Mouse (Mus musculus) lung, embryonic 14.5 days (tissue): Measurements from ENCODE around the gene Nedd9. TPM values are rescaled to one million over a fixed set of nuclear protein-coding genes. Genes with fewer than 3 reads are reported as not detected.

Experiments
- ATAC-seq: fragments of 200-750 bp; cut with Nextera tagmentation; 2 replicates; pipeline ENCODE4 v1.8.0; 2017; ENCODE audit warnings: mild to moderate bottlenecking, moderate TSS enrichment, moderate library complexity; ENCODE audit not compliant: insufficient read depth
- DNase-seq: peaks from one replicate; pipeline ENCODE4 v3.0.0-alpha.2; 2015
- H3K27ac ChIP-seq: fragments of 300-500 bp; sonication (generic); 2 replicates; pipeline ENCODE4 v1.5.1; 2014; ENCODE audit warnings: low read depth, mild to moderate bottlenecking, moderate library complexity
- H3K27me3 ChIP-seq: fragments of 300-500 bp; sonication (generic); 2 replicates; pipeline ENCODE4 v1.6.1; 2014; ENCODE audit warnings: low read length, control low read depth; ENCODE audit not compliant: insufficient read depth
- H3K36me3 ChIP-seq: fragments of 300-500 bp; sonication (generic); 2 replicates; pipeline ENCODE4 v1.6.1; 2014; ENCODE audit warnings: control low read depth; ENCODE audit not compliant: insufficient read depth
- H3K4me1 ChIP-seq: fragments of 300-500 bp; sonication (generic); 2 replicates; pipeline ENCODE4 v1.6.1; 2014; ENCODE audit warnings: antibody characterized with exemption, control low read depth; ENCODE audit not compliant: insufficient read depth
- H3K4me2 ChIP-seq: fragments of 300-500 bp; sonication (generic); 2 replicates; pipeline ENCODE4 v1.6.1; 2014; ENCODE audit warnings: mild to moderate bottlenecking
- H3K4me3 ChIP-seq: fragments of 300-500 bp; sonication (generic); 2 replicates; pipeline ENCODE4 v1.5.1; 2014; ENCODE audit warnings: low read depth, low read length
- H3K9ac ChIP-seq: fragments of 300-500 bp; sonication (generic); 2 replicates; pipeline ENCODE4 v1.6.1; 2014
- H3K9me3 ChIP-seq: fragments of 300-500 bp; sonication (generic); 2 replicates; pipeline ENCODE4 v1.6.1; 2016; ENCODE audit warnings: low read depth, low read length, control low read depth
- CTCF ChIP-seq: IDR thresholded peaks from 2 replicates; pipeline ENCODE4 v1.5.1; 2016; ENCODE audit warnings: antibody characterized with exemption, low read depth
- WGBS: fragments of 180-500 bp; shearing (Covaris S2); extraction: QIAGEN DNeasy Blood & Tissue Kit; methylation state at CpG from one replicate; pipeline ENCODE4 v1.1.7; 2014; 5-methylcytosine and 5-hydroxymethylcytosine counted together
- polyA plus RNA-seq: library from polyadenylated mRNA; unstranded; fragments of >200 nt; fragmentation: Nextera tagmentation; extraction: Ambion mirVana; gene quantifications from 2 replicates; pipeline ENCODE4 v1.2.1, GENCODE M21; 2014

Nedd9 gene
- polyA plus RNA-seq, 1 experiment from 2014 or later, result 89.4 TPM

GRCm38 (mm10) chr13:41302716-41303115 is 184.4 kb downstream of the Nedd9 start:
- Histone ChIP-seq H3K4me3 (no peak overlapping the region), H3K36me3 (no peaks in the 10 kb centered on the region), H3K9ac (no peak overlapping the region), H3K4me1 (peaks cover 9% of the 10 kb centered on the region), H3K4me2 (no peak overlapping the region), H3K27ac (no peak overlapping the region), H3K9me3 (no peaks in the 10 kb centered on the region), H3K27me3 (no peaks in the 10 kb centered on the region)
- DNase-seq, result peak; percentile 91
- 67% methylated on average over 10 of the region's 10 CpGs for WGBS
- peak; percentile 84 for TF ChIP-seq CTCF
- no peak for ATAC-seq

- TF ChIP-seq CTCF, result no peak
- DNase-seq (no peak), ATAC-seq (no peak)
- Histone ChIP-seq H3K4me3 (no peak overlapping the region), H3K4me1 (peaks cover 9% of the 10 kb centered on the region), H3K4me2 (no peak overlapping the region), H3K36me3 (no peaks in the 10 kb centered on the region), H3K27me3 (no peaks in the 10 kb centered on the region), H3K9ac (no peak overlapping the region), H3K9me3 (no peaks in the 10 kb centered on the region), H3K27ac (no peak overlapping the region)
- 33% methylated on average over 4 of the region's 4 CpGs for WGBS
Measured at GRCm38 (mm10) chr13:41300037-41300436, 187.1 kb downstream of the Nedd9 start.

- 28% methylated on average over 5 of the region's 5 CpGs for WGBS
- Histone ChIP-seq H3K4me2 (no peak overlapping the region), H3K27me3 (no peaks in the 10 kb centered on the region), H3K4me3 (no peak overlapping the region), H3K27ac (no peak overlapping the region), H3K9me3 (no peaks in the 10 kb centered on the region), H3K36me3 (no peaks in the 10 kb centered on the region), H3K4me1 (peaks cover 9% of the 10 kb centered on the region), H3K9ac (no peak overlapping the region)
- TF ChIP-seq CTCF, result no peak
- ATAC-seq (no peak), DNase-seq (peak; percentile 32)
Measured at GRCm38 (mm10) chr13:41298996-41299395, 188.2 kb downstream of the Nedd9 start.

GRCm38 (mm10) chr13:41298533-41298932 is 188.6 kb downstream of the Nedd9 start:
- Histone ChIP-seq H3K4me1 (peaks cover 9% of the 10 kb centered on the region), H3K36me3 (no peaks in the 10 kb centered on the region), H3K9me3 (no peaks in the 10 kb centered on the region), H3K27ac (no peak overlapping the region), H3K4me2 (no peak overlapping the region), H3K4me3 (no peak overlapping the region), H3K9ac (no peak overlapping the region), H3K27me3 (no peaks in the 10 kb centered on the region)
- 5% methylated on average over 2 of the region's 2 CpGs for WGBS
- ATAC-seq (0 out of 2 replicates have a peak, but pooled peaks have one; percentile 38), DNase-seq (peak; percentile 56)
- TF ChIP-seq CTCF, result peak; percentile 28

GRCm38 (mm10) chr13:41296396-41296795 is 190.8 kb downstream of the Nedd9 start:
- TF ChIP-seq CTCF, result no peak
- Histone ChIP-seq H3K4me1 (peaks cover 9% of the 10 kb centered on the region), H3K27ac (no peak overlapping the region), H3K4me3 (no peak overlapping the region), H3K27me3 (no peaks in the 10 kb centered on the region), H3K9me3 (no peaks in the 10 kb centered on the region), H3K4me2 (no peak overlapping the region), H3K36me3 (no peaks in the 10 kb centered on the region), H3K9ac (no peak overlapping the region)
- ATAC-seq, result no peak
- no peak for DNase-seq
- WGBS, result 78% methylated on average over 10 of the region's 10 CpGs

GRCm38 (mm10) chr13:41295886-41296285 is 191.3 kb downstream of the Nedd9 start:
- TF ChIP-seq CTCF, result no peak
- no peak for ATAC-seq

DNA sequence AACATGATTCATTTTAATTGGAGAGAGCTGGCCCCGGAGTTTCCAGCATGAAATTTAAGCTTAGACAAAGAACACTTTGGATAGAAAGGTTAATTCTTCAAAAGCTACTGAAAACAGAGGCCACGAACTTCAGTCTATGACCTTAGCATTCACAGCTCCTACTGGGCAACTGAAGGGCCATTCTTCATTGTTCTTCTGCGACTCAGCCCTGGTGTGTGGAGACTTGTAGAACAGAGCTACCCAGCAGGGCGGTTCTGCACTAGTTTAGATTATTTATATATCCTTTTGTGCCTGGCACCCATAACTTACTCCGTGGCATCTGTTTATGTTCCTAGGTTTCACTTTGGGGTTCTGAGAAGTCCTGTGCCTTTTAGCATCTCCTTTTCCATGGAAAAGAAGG is 193.6 kb downstream of the Nedd9 start:
- ATAC-seq (no peak), DNase-seq (no peak)
- Histone ChIP-seq H3K9ac (no peak overlapping the region), H3K4me2 (no peak overlapping the region), H3K4me1 (peaks cover 3% of the 10 kb centered on the region; the same call in 1 of the 2 replicates), H3K4me3 (no peak overlapping the region), H3K27ac (no peak overlapping the region), H3K9me3 (no peaks in the 10 kb centered on the region), H3K36me3 (no peaks in the 10 kb centered on the region), H3K27me3 (no peaks in the 10 kb centered on the region)
- TF ChIP-seq CTCF, result no peak
- 52% methylated on average over 5 of the region's 5 CpGs for WGBS

More at GRCm38 (mm10) chr13:41295886-41296285, 191.3 kb downstream of the Nedd9 start:
- DNase-seq, result no peak
- Histone ChIP-seq H3K36me3 (no peaks in the 10 kb centered on the region), H3K9me3 (no peaks in the 10 kb centered on the region), H3K4me2 (no peak overlapping the region), H3K4me3 (no peak overlapping the region), H3K4me1 (peaks cover 9% of the 10 kb centered on the region), H3K9ac (no peak overlapping the region), H3K27me3 (no peaks in the 10 kb centered on the region), H3K27ac (no peak overlapping the region)
- WGBS, result 57% methylated on average over 6 of the region's 6 CpGs
